Mouse (Mus musculus) heart, postnatal 0 days (tissue): ENCODE measurements around the gene Dera. TPM values are rescaled to one million over a fixed set of nuclear protein-coding genes. Genes with fewer than 3 reads are reported as not detected.

Experiments used
- ATAC-seq: fragments of 200-750 bp; cut with Nextera tagmentation; 2 replicates; pipeline ENCODE4 v1.8.0; 2017; ENCODE audit warnings: low read depth, moderate number of reproducible peaks, moderate library complexity; ENCODE audit not compliant: insufficient read depth
- DNase-seq: peaks from one replicate; pipeline ENCODE4 v3.0.0-alpha.2; 2016; ENCODE audit warnings: low spot score
- H3K27ac ChIP-seq: fragments of 300-500 bp; sonication (generic); 2 replicates; pipeline ENCODE4 v1.5.1; 2014; ENCODE audit warnings: low read depth, mild to moderate bottlenecking
- H3K27me3 ChIP-seq: fragments of 300-500 bp; sonication (generic); 2 replicates; pipeline ENCODE4 v1.6.1; 2014; ENCODE audit warnings: low read length, mixed read lengths; ENCODE audit not compliant: control insufficient read depth, insufficient read depth
- H3K36me3 ChIP-seq: fragments of 300-500 bp; sonication (generic); replicated peaks from 2 replicates; pipeline ENCODE4 v1.6.1; 2014; ENCODE audit warnings: low read length, mixed read lengths; ENCODE audit not compliant: control insufficient read depth, insufficient read depth
- H3K4me1 ChIP-seq: fragments of 300-500 bp; sonication (generic); 2 replicates; pipeline ENCODE4 v1.6.1; 2014; ENCODE audit warnings: antibody characterized with exemption; ENCODE audit not compliant: control insufficient read depth, insufficient read depth
- H3K4me2 ChIP-seq: fragments of 300-500 bp; sonication (generic); 2 replicates; pipeline ENCODE4 v1.6.1; 2014; ENCODE audit warnings: low read depth, mild to moderate bottlenecking, low read length, moderate library complexity
- H3K4me3 ChIP-seq: fragments of 300-500 bp; sonication (generic); 2 replicates; pipeline ENCODE4 v1.5.1; 2014; ENCODE audit warnings: low read depth, low read length
- H3K9ac ChIP-seq: fragments of 300-500 bp; sonication (generic); replicated peaks from 2 replicates; pipeline ENCODE4 v1.6.1; 2014; ENCODE audit warnings: low read depth, low read length, mixed read lengths
- H3K9me3 ChIP-seq: fragments of 300-500 bp; sonication (generic); replicated peaks from 2 replicates; pipeline ENCODE4 v1.6.1; 2016; ENCODE audit warnings: low read length; ENCODE audit not compliant: control insufficient read depth
- CTCF ChIP-seq: IDR thresholded peaks from 2 replicates; pipeline ENCODE4 v1.5.1; 2016; ENCODE audit warnings: antibody characterized with exemption, control low read depth, low read depth
- EP300 ChIP-seq: IDR thresholded peaks from 2 replicates; pipeline ENCODE4 v1.6.1; 2016; ENCODE audit warnings: antibody characterized with exemption, low read depth
- WGBS: fragments of 180-500 bp; shearing (Covaris S2); extraction: QIAGEN DNeasy Blood & Tissue Kit; methylation state at CpG from one replicate; pipeline ENCODE4 v1.1.7; 2014; 5-methylcytosine and 5-hydroxymethylcytosine counted together
- polyA plus RNA-seq: library from polyadenylated mRNA; unstranded; fragments of >200 nt; fragmentation: Nextera tagmentation; extraction: Ambion mirVana; gene quantifications from 2 replicates; pipeline ENCODE4 v1.2.1, GENCODE M21; 2015
- total RNA-seq: library from RNA; depleted of rRNA; stranded (reverse); fragments of >200 nt; gene quantifications from 2 replicates; pipeline ENCODE4 v1.2.3, GENCODE M21; 2014; ENCODE audit warnings: low replicate concordance

Gene Dera
- total and polyA plus RNA-seq, 2 experiments from 2014 or later, result 18.2 to 25.2 TPM

GRCm38 (mm10) chr6:137825022-137825613 lies 70.8 kb downstream of the Dera start:
- no peak overlapping the region for H3K4me2 ChIP-seq
- no peak overlapping the region for H3K9ac ChIP-seq
- no peak overlapping the region for H3K27ac ChIP-seq
- no peaks in the 10 kb centered on the region for H3K9me3 ChIP-seq
- DNase-seq (no peak), ATAC-seq (no peak)
- TF ChIP-seq CTCF (no peak), EP300 (no peak)
- no peaks in the 10 kb centered on the region for H3K36me3 ChIP-seq
- no peak overlapping the region for H3K4me3 ChIP-seq
- H3K4me1 ChIP-seq, result no peaks in the 10 kb centered on the region
- H3K27me3 ChIP-seq, result no peaks in the 10 kb centered on the region
- 79% methylated on average over 5 of the region's 5 CpGs for WGBS

- ATAC-seq (no peak), DNase-seq (no peak)
- no peaks in the 10 kb centered on the region for H3K4me1 ChIP-seq
- H3K4me3 ChIP-seq, result no peak overlapping the region
- no peak overlapping the region for H3K4me2 ChIP-seq
- no peak overlapping the region for H3K27ac ChIP-seq
- H3K27me3 ChIP-seq, result no peaks in the 10 kb centered on the region
- no peak overlapping the region for H3K9ac ChIP-seq
- H3K36me3 ChIP-seq, result no peaks in the 10 kb centered on the region
- TF ChIP-seq EP300, result no peak
- no peak for TF ChIP-seq CTCF
- 81% methylated on average over 12 of the region's 12 CpGs for WGBS
- no peaks in the 10 kb centered on the region for H3K9me3 ChIP-seq
These were observed 74.9 kb downstream of the Dera start for GRCm38 (mm10) chr6:137829056-137829776.

DNA sequence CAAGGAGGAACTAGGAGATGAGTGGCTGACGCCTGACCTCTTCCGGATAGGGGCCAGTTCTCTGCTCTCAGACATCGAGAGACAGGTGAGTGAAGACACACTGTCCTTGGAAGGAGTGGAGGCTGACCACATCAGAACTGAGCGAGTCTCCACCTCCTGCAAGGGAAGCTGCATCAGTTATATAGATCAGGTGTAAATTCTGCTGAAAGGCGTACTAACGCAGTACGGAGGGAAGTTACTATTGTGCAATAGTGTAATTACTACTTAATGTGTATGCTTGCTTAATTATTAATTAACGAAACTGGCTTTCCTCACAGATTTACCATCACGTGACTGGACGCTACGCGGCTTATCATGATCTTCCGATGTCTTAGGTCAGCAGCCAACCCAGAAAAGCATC lies 82.5 kb downstream of the Dera start:
- Histone ChIP-seq H3K9ac (no peak overlapping the region), H3K4me1 (no peaks in the 10 kb centered on the region), H3K27ac (no peak overlapping the region), H3K9me3 (no peaks in the 10 kb centered on the region), H3K36me3 (no peaks in the 10 kb centered on the region), H3K27me3 (no peaks in the 10 kb centered on the region), H3K4me3 (no peak overlapping the region), H3K4me2 (no peak overlapping the region)
- 90% methylated on average over 13 of the region's 13 CpGs for WGBS
- DNase-seq (no peak), ATAC-seq (no peak)
- no peak for TF ChIP-seq CTCF
- TF ChIP-seq EP300, result no peak

DNA sequence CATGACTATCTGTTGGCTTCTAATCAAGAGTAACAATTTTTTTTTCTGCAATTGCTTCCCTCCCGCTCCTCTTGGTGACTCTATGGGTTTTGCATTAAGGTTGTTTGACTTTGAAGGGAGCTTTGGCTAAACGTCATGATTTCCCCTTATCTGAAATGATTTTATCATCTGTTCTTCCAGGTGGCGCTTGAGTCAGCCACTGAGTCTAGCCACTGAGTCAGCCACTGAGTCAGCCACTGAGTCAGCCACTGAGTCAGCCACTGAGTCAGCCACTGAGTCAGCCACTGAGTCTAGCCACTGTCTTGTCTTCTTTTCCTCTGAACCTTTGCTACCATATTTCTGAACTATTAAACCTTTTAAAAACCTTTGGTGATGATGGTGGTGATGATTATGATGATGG lies 89.0 kb downstream of the Dera start:
- no peak for ATAC-seq
- TF ChIP-seq CTCF (no peak), EP300 (no peak)
- no peak overlapping the region for H3K4me2 ChIP-seq
- no peaks in the 10 kb centered on the region for H3K9me3 ChIP-seq
- H3K9ac ChIP-seq, result no peak overlapping the region
- DNase-seq, result no peak
- no peak overlapping the region for H3K27ac ChIP-seq
- H3K4me1 ChIP-seq, result no peaks in the 10 kb centered on the region
- no peaks in the 10 kb centered on the region for H3K36me3 ChIP-seq
- no peaks in the 10 kb centered on the region for H3K27me3 ChIP-seq
- H3K4me3 ChIP-seq, result no peak overlapping the region
- 59% methylated on average over 3 of the region's 3 CpGs for WGBS

GRCm38 (mm10) chr6:137857198-137858194 lies 103.2 kb downstream of the Dera start:
- ATAC-seq, result no peak
- Histone ChIP-seq H3K36me3 (no peaks in the 10 kb centered on the region), H3K4me3 (no peak overlapping the region), H3K27ac (no peak overlapping the region), H3K27me3 (no peaks in the 10 kb centered on the region), H3K9me3 (peaks cover 13% of the 10 kb centered on the region), H3K4me1 (no peaks in the 10 kb centered on the region), H3K4me2 (no peak overlapping the region), H3K9ac (no peak overlapping the region)
- 86% methylated on average over 10 of the region's 10 CpGs for WGBS
- no peak for TF ChIP-seq EP300
- DNase-seq, result no peak
